Mouse (Mus musculus): ENCODE data around the gene Smpdl3a. TPM values are rescaled to one million over a fixed set of nuclear protein-coding genes. Genes with fewer than 3 reads are reported as not detected.

Smpdl3a gene
- 283 TPM for polyA plus RNA-seq (2017; shearing (Covaris generic))

DNA sequence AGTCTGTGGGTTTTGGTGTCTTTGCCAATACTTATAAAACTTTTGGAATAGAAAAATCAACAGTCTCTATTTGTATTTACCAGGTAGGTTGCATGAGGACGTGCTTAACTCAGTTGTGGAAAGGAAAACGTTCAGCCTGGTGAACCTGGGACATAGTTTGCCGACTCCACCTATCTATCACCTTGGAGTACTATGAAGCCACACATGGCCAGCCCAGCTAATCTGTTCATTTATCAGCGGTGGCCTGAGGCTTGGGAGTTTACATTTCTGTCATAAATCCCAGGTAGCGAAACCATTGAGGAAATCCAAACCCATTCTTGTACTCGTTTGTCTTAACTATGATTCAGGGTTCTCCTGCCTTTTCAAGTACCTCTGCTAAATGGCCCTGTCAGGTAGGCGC, at the start of gene Smpdl3a:
TSS of gene Smpdl3a (plus strand) at position 318 of the 400 bp plus-strand sequence.

DNA sequence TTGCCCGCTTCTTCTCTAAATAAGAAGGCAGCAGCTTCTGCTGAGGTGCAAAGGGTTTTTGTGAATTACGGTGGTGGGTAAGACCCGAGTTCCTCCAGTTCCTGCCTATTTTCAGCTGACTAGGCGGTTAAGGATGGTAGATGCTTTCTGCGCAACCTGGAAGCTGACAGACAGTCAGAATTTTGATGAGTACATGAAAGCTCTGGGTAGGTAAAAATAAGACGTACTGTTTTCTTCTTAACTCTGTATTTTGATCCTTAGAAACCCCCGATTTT, 9.3 kb upstream of the Smpdl3a start, which contains the start of gene Fabp7:
TSS of gene Fabp7 (plus strand) at position 6 of the 275 bp plus-strand sequence.

Other genes starting within 250 kb of the Smpdl3a start
- 0.99 TPM for gene Pkib, start 162.4 kb upstream of the Smpdl3a start, polyA plus RNA-seq (2017; shearing (Covaris generic))
- not detected for gene Fabp7, start 9.5 kb upstream of the Smpdl3a start, polyA plus RNA-seq (2017; shearing (Covaris generic))

All from activated CD4-positive, CD25-positive, alpha-beta regulatory T cell, adult 9 weeks (primary cell).